Mouse (Mus musculus) limb, embryonic 15.5 days (tissue): ENCODE results near the gene Prmt1. TPM values are rescaled to one million over a fixed set of nuclear protein-coding genes. Genes with fewer than 3 reads are reported as not detected.
A peak's percentile ranks its signal among the peaks of the same experiment; 100 is the strongest.

Experiments used
- ATAC-seq: fragments of 200-750 bp; cut with Nextera tagmentation; 2 replicates; pipeline ENCODE4 v1.8.0; 2017; ENCODE audit warnings: low read depth, moderate TSS enrichment; ENCODE audit not compliant: insufficient number of reproducible peaks, low FRiP score, low TSS enrichment
- H3K27ac ChIP-seq: fragments of 300-500 bp; sonication (generic); 2 replicates; pipeline ENCODE4 v1.5.1; 2015; ENCODE audit warnings: moderate library complexity, mild to moderate bottlenecking, inconsistent platforms
- H3K27me3 ChIP-seq: fragments of 300-500 bp; sonication (generic); 2 replicates; pipeline ENCODE4 v1.6.1; 2015; ENCODE audit warnings: inconsistent platforms
- H3K36me3 ChIP-seq: fragments of 300-500 bp; sonication (generic); 2 replicates; pipeline ENCODE4 v1.6.1; 2015; ENCODE audit warnings: inconsistent platforms
- H3K4me1 ChIP-seq: fragments of 300-500 bp; sonication (generic); 2 replicates; pipeline ENCODE4 v1.6.1; 2015; ENCODE audit warnings: inconsistent platforms
- H3K4me2 ChIP-seq: fragments of 300-500 bp; sonication (generic); 2 replicates; pipeline ENCODE4 v1.6.1; 2015; ENCODE audit warnings: mild to moderate bottlenecking, inconsistent platforms
- H3K4me3 ChIP-seq: fragments of 300-500 bp; sonication (generic); 2 replicates; pipeline ENCODE4 v1.5.1; 2015; ENCODE audit warnings: mild to moderate bottlenecking, inconsistent platforms
- H3K9ac ChIP-seq: fragments of 300-500 bp; sonication (generic); 2 replicates; pipeline ENCODE4 v1.6.1; 2015; ENCODE audit warnings: inconsistent platforms
- H3K9me3 ChIP-seq: fragments of 300-500 bp; sonication (generic); 2 replicates; pipeline ENCODE4 v1.6.1; 2016; ENCODE audit warnings: inconsistent platforms
- WGBS: fragments of 180-500 bp; shearing (Covaris S2); methylation state at CpG from one replicate; pipeline ENCODE4 v1.1.7; 2015; 5-methylcytosine and 5-hydroxymethylcytosine counted together
- polyA plus RNA-seq: library from polyadenylated mRNA; unstranded; fragments of >200 nt; fragmentation: Nextera tagmentation; extraction: Ambion mirVana; gene quantifications from 2 replicates; pipeline ENCODE4 v1.2.1, GENCODE M21; 2015

Prmt1 gene
- polyA plus RNA-seq, 1 experiment from 2014 or later = 429 TPM

- ATAC-seq = no peak
- H3K9me3 ChIP-seq = no peaks in the 10 kb centered on the region
- H3K27me3 ChIP-seq = no peaks in the 10 kb centered on the region
- peak overlapping the region; percentile 61 for H3K4me3 ChIP-seq
- H3K9ac ChIP-seq = no peak overlapping the region
- peaks cover 22% of the 10 kb centered on the region for H3K36me3 ChIP-seq
- H3K4me1 ChIP-seq = peaks cover 38% of the 10 kb centered on the region
- 64% methylated on average over 7 of the region's 7 CpGs for WGBS
- H3K27ac ChIP-seq = 0 out of 2 replicates have a peak overlapping the region, but pooled peaks have one; percentile 27
- H3K4me2 ChIP-seq = peak overlapping the region; percentile 79
These were observed 15.2 kb downstream of the Prmt1 start for GRCm38 (mm10) chr7:44971142-44971541.

GRCm38 (mm10) chr7:44970231-44970691 lies 16.1 kb downstream of the Prmt1 start:
- H3K4me1 ChIP-seq = peaks cover 38% of the 10 kb centered on the region
- H3K36me3 ChIP-seq = peaks cover 22% of the 10 kb centered on the region
- peak; percentile 96 for ATAC-seq
- H3K9ac ChIP-seq = peak overlapping the region; percentile 44
- no peaks in the 10 kb centered on the region for H3K9me3 ChIP-seq
- WGBS = under 1% methylated on average over 36 of the region's 36 CpGs
- H3K27ac ChIP-seq = peak overlapping the region; percentile 93
- H3K4me2 ChIP-seq = peak overlapping the region; percentile 79
- no peaks in the 10 kb centered on the region for H3K27me3 ChIP-seq
- peak overlapping the region; percentile 61 for H3K4me3 ChIP-seq

GRCm38 (mm10) chr7:44966638-44967037 lies 19.7 kb downstream of the Prmt1 start:
- Histone ChIP-seq H3K27me3 (no peaks in the 10 kb centered on the region), H3K9me3 (no peaks in the 10 kb centered on the region), H3K27ac (no peak overlapping the region), H3K9ac (no peak overlapping the region), H3K4me3 (no peak overlapping the region), H3K4me2 (no peak overlapping the region), H3K36me3 (peaks cover 48% of the 10 kb centered on the region), H3K4me1 (peaks cover 17% of the 10 kb centered on the region)
- ATAC-seq = no peak
- WGBS = 74% methylated on average over 15 of the region's 15 CpGs

- Histone ChIP-seq H3K4me2 (no peak overlapping the region), H3K27ac (no peak overlapping the region), H3K9ac (no peak overlapping the region), H3K4me1 (peaks cover 11% of the 10 kb centered on the region), H3K9me3 (no peaks in the 10 kb centered on the region), H3K36me3 (peaks cover 55% of the 10 kb centered on the region), H3K4me3 (no peak overlapping the region), H3K27me3 (no peaks in the 10 kb centered on the region)
- WGBS = 75% methylated on average over 7 of the region's 7 CpGs
- ATAC-seq = no peak
These were observed 20.4 kb downstream of the Prmt1 start for GRCm38 (mm10) chr7:44965975-44966374.

GRCm38 (mm10) chr7:44964990-44965389 lies 21.4 kb downstream of the Prmt1 start:
- Histone ChIP-seq H3K27me3 (no peaks in the 10 kb centered on the region), H3K4me3 (no peak overlapping the region), H3K36me3 (peaks cover 62% of the 10 kb centered on the region), H3K9me3 (no peaks in the 10 kb centered on the region), H3K4me1 (peaks cover 4% of the 10 kb centered on the region; the same call in 1 of the 2 replicates), H3K9ac (no peak overlapping the region), H3K4me2 (no peak overlapping the region), H3K27ac (no peak overlapping the region)
- ATAC-seq = no peak
- 91% methylated on average over 13 of the region's 13 CpGs for WGBS

- no peak overlapping the region for H3K27ac ChIP-seq
- H3K27me3 ChIP-seq = no peaks in the 10 kb centered on the region
- 92% methylated on average over 5 of the region's 5 CpGs for WGBS
- no peak for ATAC-seq
- H3K4me1 ChIP-seq = no peaks in the 10 kb centered on the region
- H3K4me2 ChIP-seq = no peak overlapping the region
- no peak overlapping the region for H3K4me3 ChIP-seq
- peaks cover 70% of the 10 kb centered on the region for H3K36me3 ChIP-seq
- H3K9ac ChIP-seq = no peak overlapping the region
- H3K9me3 ChIP-seq = no peaks in the 10 kb centered on the region
These were observed 23.5 kb downstream of the Prmt1 start for GRCm38 (mm10) chr7:44962831-44963230.

- Histone ChIP-seq H3K9ac (no peak overlapping the region), H3K4me1 (0 out of 2 replicates have a peak, but pooled peaks cover 3% of the 10 kb centered on the region), H3K4me2 (no peak overlapping the region), H3K9me3 (no peaks in the 10 kb centered on the region), H3K36me3 (peaks cover 67% of the 10 kb centered on the region), H3K27me3 (no peaks in the 10 kb centered on the region), H3K27ac (no peak overlapping the region), H3K4me3 (no peak overlapping the region)
- no peak for ATAC-seq
- 61% methylated on average over 8 of the region's 8 CpGs for WGBS
These were observed 24.0 kb downstream of the Prmt1 start for GRCm38 (mm10) chr7:44962337-44962736.

- no peak overlapping the region for H3K4me3 ChIP-seq
- no peak overlapping the region for H3K9ac ChIP-seq
- no peaks in the 10 kb centered on the region for H3K27me3 ChIP-seq
- no peak overlapping the region for H3K4me2 ChIP-seq
- H3K9me3 ChIP-seq = no peaks in the 10 kb centered on the region
- 87% methylated on average over 13 of the region's 13 CpGs for whole genome bisulfite sequencing
- H3K4me1 ChIP-seq = 0 out of 2 replicates have a peak, but pooled peaks cover 3% of the 10 kb centered on the region
- peaks cover 53% of the 10 kb centered on the region for H3K36me3 ChIP-seq
- ATAC-seq = no peak
- H3K27ac ChIP-seq = no peak overlapping the region
These were observed 25.9 kb downstream of the Prmt1 start for GRCm38 (mm10) chr7:44960512-44960910.

- Histone ChIP-seq H3K4me2 (no peak overlapping the region), H3K9me3 (no peaks in the 10 kb centered on the region), H3K27ac (no peak overlapping the region), H3K4me1 (0 out of 2 replicates have a peak, but pooled peaks cover 3% of the 10 kb centered on the region), H3K27me3 (no peaks in the 10 kb centered on the region), H3K4me3 (no peak overlapping the region), H3K36me3 (peaks cover 47% of the 10 kb centered on the region), H3K9ac (no peak overlapping the region)
- no peak for ATAC-seq
- 83% methylated on average over 10 of the region's 10 CpGs for WGBS
These were observed 26.4 kb downstream of the Prmt1 start for GRCm38 (mm10) chr7:44959874-44960511.

- 86% methylated on average over 8 of the region's 8 CpGs for WGBS
- no peak overlapping the region for H3K9ac ChIP-seq
- H3K9me3 ChIP-seq = no peaks in the 10 kb centered on the region
- H3K36me3 ChIP-seq = peaks cover 44% of the 10 kb centered on the region
- H3K4me1 ChIP-seq = 0 out of 2 replicates have a peak, but pooled peaks cover 3% of the 10 kb centered on the region
- H3K4me3 ChIP-seq = no peak overlapping the region
- H3K4me2 ChIP-seq = no peak overlapping the region
- H3K27ac ChIP-seq = no peak overlapping the region
- ATAC-seq = no peak
- no peaks in the 10 kb centered on the region for H3K27me3 ChIP-seq
These were observed 27.1 kb downstream of the Prmt1 start for GRCm38 (mm10) chr7:44959281-44959680.

GRCm38 (mm10) chr7:44958208-44958607 lies 28.2 kb downstream of the Prmt1 start:
- H3K4me1 ChIP-seq = peaks cover 3% of the 10 kb centered on the region; the same call in 1 of the 2 replicates
- no peak overlapping the region for H3K9ac ChIP-seq
- peaks cover 36% of the 10 kb centered on the region for H3K36me3 ChIP-seq
- ATAC-seq = no peak
- H3K4me3 ChIP-seq = no peak overlapping the region
- 54% methylated on average over 7 of the region's 7 CpGs for WGBS
- H3K27ac ChIP-seq = no peak overlapping the region
- H3K4me2 ChIP-seq = no peak overlapping the region
- H3K27me3 ChIP-seq = no peaks in the 10 kb centered on the region
- H3K9me3 ChIP-seq = no peaks in the 10 kb centered on the region

GRCm38 (mm10) chr7:44957183-44957835 lies 29.1 kb downstream of the Prmt1 start:
- H3K27ac ChIP-seq = no peak overlapping the region
- H3K4me2 ChIP-seq = no peak overlapping the region
- H3K9ac ChIP-seq = no peak overlapping the region
- H3K4me1 ChIP-seq = peaks cover 11% of the 10 kb centered on the region
- no peak for ATAC-seq
- no peaks in the 10 kb centered on the region for H3K9me3 ChIP-seq
- no peak overlapping the region for H3K4me3 ChIP-seq
- 69% methylated on average over 20 of the region's 20 CpGs for WGBS
- H3K27me3 ChIP-seq = no peaks in the 10 kb centered on the region
- H3K36me3 ChIP-seq = peaks cover 31% of the 10 kb centered on the region
